Mouse (Mus musculus) left cerebral cortex, adult 18-20 months (tissue): ENCODE measurements around the gene Smyd2. TPM values are rescaled to one million over a fixed set of nuclear protein-coding genes. Genes with fewer than 3 reads are reported as not detected.

ENCODE experiments used
- DNase-seq, 2 experiments: peaks; one replicate each; pipeline ENCODE4 v3.0.0; 2021 to 2022; ENCODE audit warnings: low spot score in 2 of 2, mixed read lengths in 1 of 2
- total RNA-seq, 2 experiments: library from RNA; stranded (reverse); gene quantifications; 2 replicates each; pipeline ENCODE4 v1.2.3; 2021

Smyd2 gene
- total RNA-seq, 2 experiments from 2014 or later: 88.4 to 113 TPM

GRCm38 (mm10) chr1:189846319-189846718 lies 75.8 kb downstream of the Smyd2 start:
- no peak for DNase-seq

- no peak for DNase-seq
These were observed 88.0 kb downstream of the Smyd2 start for GRCm38 (mm10) chr1:189834166-189834565.

- no peak for DNase-seq
These were observed 88.8 kb downstream of the Smyd2 start for GRCm38 (mm10) chr1:189833351-189833750.

- DNase-seq: no peak
These were observed 91.3 kb downstream of the Smyd2 start for GRCm38 (mm10) chr1:189830797-189831232.

Other genes starting within 250 kb of the Smyd2 start
- under 1 TPM; 0.09 to 0.46 TPM for gene Cenpf, start 234.3 kb downstream of the Smyd2 start, total RNA-seq
- gene Ptpn14, start 194.1 kb downstream of the Smyd2 start, total RNA-seq: 10 to 100 TPM; 12.8 to 14.8 TPM
- gene Prox1, start 248.4 kb upstream of the Smyd2 start, total RNA-seq: 1 to 10 TPM; 8.5 to 9.0 TPM